Mouse (Mus musculus) heart, postnatal 10 days (tissue): ENCODE results near the gene Taf6l. TPM values are rescaled to one million over a fixed set of nuclear protein-coding genes. Genes with fewer than 3 reads are reported as not detected.
"Not testable (repeated sequence)": the region's sequence is repeated elsewhere in the genome, so short reads cannot be mapped to it uniquely, and the experiment has no call there.

Source experiments
- DNase-seq, 2 experiments: peaks; one replicate each; pipeline ENCODE4 v3.0.0; 2021
- intact Hi-C: fragments of 180-260 bp; cut with DNase I; formaldehyde crosslinking; loops from one replicate; pipeline ENCODE4 v1.15.1; 2025
- microRNA-seq, 2 experiments: library from miRNA; unstranded; fragments of <30 nt; microRNA quantifications; one replicate each; pipeline ENCODE4 v1.2.0; 2022
- total RNA-seq, 2 experiments: library from RNA; stranded (reverse); gene quantifications; 2 replicates each; pipeline ENCODE4 v1.2.3; 2021

Taf6l gene
- total RNA-seq, 2 experiments from 2014 or later = 9.5 to 10.2 TPM

DNA sequence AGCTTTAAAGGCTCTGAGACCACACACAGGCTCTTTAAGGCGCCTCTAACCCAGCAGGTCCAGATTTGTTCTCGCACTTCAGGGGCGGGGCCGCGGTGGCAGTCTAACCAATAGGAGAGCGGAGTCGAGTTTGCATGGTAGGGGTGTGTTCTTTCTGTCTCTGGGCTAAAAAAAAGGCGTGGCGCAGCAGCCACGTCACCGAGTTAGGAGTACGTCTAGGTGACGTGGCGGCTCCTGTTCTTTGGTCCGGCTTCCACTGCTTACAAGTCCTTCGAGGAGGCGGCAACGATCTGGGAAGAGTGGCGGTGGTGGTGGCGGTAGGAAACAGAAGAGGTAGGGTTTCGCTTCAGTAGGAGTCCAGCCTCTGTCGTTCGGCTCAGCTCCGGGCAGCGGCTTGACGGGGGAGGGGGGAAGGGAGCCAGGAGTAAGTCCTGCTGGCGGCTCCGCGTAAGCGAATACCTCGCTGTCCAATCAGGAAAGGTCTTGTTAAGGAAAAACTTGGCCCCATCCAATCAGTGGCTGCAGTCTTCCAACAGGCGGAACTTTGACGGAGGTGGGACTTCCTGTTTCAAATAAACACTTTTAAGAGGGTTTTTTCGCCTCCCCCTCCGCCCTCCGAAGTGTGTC is 44.9 kb downstream of the Taf6l start, which contains the start of gene Stx5a:
TSS of gene Stx5a (plus strand) at position 171 of the 627 bp plus-strand sequence.
- intact Hi-C loops = no loop called here
- DNase-seq = peak; percentile 97

DNA sequence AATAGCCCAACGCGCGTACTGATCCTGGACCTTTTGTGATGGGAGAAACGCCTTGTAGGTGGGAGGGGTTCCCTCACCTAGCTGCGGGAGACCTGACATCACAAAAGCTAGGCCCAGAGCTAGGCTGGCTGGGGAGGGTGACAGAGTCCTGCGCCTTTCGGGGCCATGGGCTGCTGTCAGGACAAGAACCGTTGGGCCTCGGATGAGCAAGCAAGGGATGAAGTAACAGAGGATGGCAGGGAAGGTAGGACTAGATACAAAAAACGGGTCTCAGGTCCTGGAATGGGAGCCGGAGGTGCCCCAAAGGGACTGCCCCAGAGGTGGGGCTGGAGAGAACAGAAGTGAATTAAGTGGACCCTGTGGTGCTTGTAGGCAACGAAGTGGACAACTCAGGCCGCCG is 45.6 kb downstream of the Taf6l start, which contains the start of gene 1700092M07Rik:
TSS of gene 1700092M07Rik (plus strand) at position 116 of the 400 bp plus-strand sequence.
- no peak for DNase-seq
- intact Hi-C loops = no loop called here

- no peak for DNase-seq
- intact Hi-C loops = no loop called here
Observed at GRCm38 (mm10) chr19:8739646-8740045, 46.6 kb downstream of the Taf6l start.

DNA sequence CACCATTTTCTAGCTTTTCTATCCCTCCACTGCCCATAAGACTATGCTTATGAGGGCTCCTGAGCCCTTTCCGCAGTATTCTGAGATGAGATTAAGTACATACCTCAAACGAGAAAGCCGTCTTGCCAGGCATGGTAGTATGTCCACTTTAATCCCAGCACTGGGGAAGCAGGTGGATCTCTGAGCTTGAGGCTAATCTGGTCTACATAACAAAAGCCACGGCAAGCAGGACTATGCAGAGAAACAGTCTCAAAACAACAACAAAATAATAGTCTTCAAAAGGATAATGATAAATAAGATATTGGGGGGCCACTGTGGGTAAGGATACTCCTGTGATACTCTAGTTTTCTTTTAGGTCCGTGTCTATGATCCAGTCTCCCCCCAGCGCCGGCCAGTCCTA is 47.3 kb downstream of the Taf6l start:
- no peak for DNase-seq
- intact Hi-C loops = no loop called here

GRCm38 (mm10) chr19:8736160-8736467 is 50.1 kb downstream of the Taf6l start:
- intact Hi-C loops = no loop called here
- DNase-seq = no peak

GRCm38 (mm10) chr19:8735389-8736159 is 50.6 kb downstream of the Taf6l start, which contains the start of gene Wdr74:
Gene Wdr74, plus strand, starts transcription at chr19:8735827.
- intact Hi-C loops = no loop called here

GRCm38 (mm10) chr19:8734334-8734733 is 51.9 kb downstream of the Taf6l start:
- no peak for DNase-seq
- intact Hi-C loops = no loop called here

More at GRCm38 (mm10) chr19:8735389-8736159, 50.6 kb downstream of the Taf6l start, which contains the start of gene Wdr74:
- peak; percentile 94 to 97 for DNase-seq

DNA sequence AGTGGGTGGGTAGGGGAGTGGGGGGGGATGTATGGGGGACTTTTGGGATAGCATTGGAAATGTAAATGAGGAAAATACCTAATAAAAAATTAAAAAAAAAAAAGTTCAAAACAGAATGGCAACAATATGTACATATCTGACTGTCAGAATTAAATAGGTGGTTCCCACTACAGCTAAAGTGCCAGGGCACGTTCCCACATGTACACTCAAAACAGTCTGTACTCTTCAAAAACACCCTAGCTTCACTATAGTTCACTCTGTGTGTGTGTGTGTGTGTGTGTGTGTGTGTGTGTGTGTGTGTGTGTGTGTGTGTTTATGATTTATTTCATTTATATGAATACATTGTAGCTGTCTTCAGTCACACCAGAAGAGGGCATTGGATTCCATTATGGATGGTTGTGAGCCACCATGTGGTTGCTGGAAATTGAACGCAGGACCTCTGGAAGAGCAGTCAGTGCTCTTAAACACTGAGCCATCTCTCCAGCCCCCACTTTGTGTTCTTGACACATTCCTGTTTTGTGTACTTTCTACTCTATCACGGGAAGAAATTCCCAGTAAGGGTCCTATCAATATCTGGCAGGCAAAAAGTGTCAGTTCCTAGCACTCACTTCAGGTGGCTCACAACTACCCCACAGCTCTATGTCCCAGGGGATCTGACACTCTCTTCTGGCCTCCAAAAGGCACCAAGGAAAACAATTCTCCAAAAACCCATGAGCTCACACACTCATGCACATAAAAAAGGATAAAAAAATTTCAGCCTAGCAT is 57.7 kb downstream of the Taf6l start:
- intact Hi-C loops = not testable (repeated sequence)

GRCm38 (mm10) chr19:8727495-8728114 is 58.6 kb downstream of the Taf6l start:
- intact Hi-C loops = no loop called here
- no peak for DNase-seq

More for the DNA sequence above, 57.7 kb downstream of the Taf6l start:
- not testable (repeated sequence) for DNase-seq

DNA sequence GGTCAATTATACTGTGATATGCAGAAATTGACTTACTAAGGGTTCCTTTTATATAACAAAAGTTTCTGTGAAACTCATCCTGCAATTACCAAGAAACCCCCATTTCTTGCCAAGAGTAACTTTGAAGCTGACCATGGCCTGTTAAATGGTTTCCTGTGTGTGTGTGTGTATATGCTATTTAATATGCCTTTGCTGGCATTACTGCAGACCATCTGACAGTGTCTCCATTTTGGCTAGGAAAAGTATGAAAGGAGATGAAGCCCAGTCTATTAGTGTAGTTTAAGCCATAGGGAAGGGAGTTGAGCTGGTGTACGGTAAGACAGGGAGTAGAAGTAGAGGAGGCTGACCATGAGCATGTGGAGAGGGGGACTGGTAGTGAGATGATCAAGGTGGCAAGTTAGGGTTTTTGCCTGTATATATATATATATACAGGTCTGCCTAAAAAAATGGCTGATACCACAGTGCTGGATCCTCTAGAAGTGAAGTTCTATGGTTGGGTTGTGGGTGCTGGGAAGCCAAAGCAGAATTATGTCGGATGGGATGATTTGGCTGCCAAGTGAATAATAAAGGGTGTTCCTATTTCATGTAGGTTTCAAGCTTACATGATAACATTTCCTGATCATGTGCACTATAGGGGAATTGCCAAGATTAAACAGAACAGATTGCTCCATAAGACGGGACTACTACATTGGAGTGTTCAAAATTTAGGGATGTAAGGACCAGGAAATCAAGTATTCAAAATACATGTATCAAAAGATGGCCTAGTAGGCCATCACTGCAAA is 59.4 kb downstream of the Taf6l start:
- no peak for DNase-seq
- intact Hi-C loops = no loop called here

DNA sequence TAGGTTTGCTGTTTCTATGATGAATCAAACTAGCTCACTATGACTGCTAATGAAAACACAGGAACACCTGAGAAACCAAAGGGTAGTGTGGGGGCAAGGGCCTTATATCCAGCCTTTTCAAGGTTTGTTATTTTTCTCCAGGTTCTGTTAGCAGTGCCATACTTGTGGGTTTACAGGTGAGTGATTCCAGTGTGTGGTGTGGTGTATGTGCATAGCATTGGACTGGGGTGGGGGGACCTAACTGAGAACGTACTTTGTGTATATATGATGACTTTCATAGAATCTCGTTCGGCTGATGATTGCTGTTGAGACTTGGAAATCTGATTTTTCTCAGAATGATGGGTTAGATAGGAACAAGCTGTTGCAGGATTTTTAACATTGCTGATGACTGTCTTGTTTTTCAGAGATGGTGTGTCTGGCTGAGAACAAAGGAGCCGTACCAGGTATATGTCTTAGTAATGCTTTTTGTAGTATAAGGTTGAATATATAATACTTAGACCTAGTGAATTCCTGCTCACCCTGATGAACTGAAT is 61.1 kb downstream of the Taf6l start:
- no peak for DNase-seq

More for the DNA sequence above, 61.1 kb downstream of the Taf6l start:
- intact Hi-C loops = no loop called here

Small RNA genes lying within 50 kb of the gene (microRNA-seq; reads per million reads assigned to microRNA genes)
- gene Mir6992 = 0 reads per million in 2 experiments

Other genes with a start within 250 kb of the Taf6l start
- under 1 TPM in 1 of 2 experiments, not detected in 1; 0.07 TPM for gene Slc22a8, start 195.2 kb downstream of the Taf6l start, total RNA-seq
- not detected for gene Slc22a6, start 168.4 kb downstream of the Taf6l start, total RNA-seq
- not detected for gene Chrm1, start 122.6 kb downstream of the Taf6l start, total RNA-seq
- 10 to 100 TPM; 36.6 to 56.3 TPM for gene Slc3a2, start 63.0 kb downstream of the Taf6l start, total RNA-seq
- 10 to 100 TPM; 24.9 to 27.2 TPM for gene Wdr74, start 50.6 kb downstream of the Taf6l start, total RNA-seq
- gene 1700092M07Rik, start 45.7 kb downstream of the Taf6l start, total RNA-seq = not detected
- gene Stx5a, start 45.0 kb downstream of the Taf6l start, total RNA-seq = 10 to 100 TPM; 43.6 to 44.4 TPM
- 10 to 100 TPM; 61.7 to 67.6 TPM for gene Nxf1, start 29.3 kb downstream of the Taf6l start, total RNA-seq
- gene Tmem223, start 15.4 kb downstream of the Taf6l start, total RNA-seq = 100 to 1,000 TPM; 115 to 133 TPM
- 10 to 100 TPM; 13.9 to 22.5 TPM for gene Tmem179b, start 11.9 kb downstream of the Taf6l start, total RNA-seq
- 10 to 100 TPM; 72.7 to 76.0 TPM for gene Polr2g, start 12.2 kb upstream of the Taf6l start, total RNA-seq
- 1 to 10 TPM; 2.2 to 3.0 TPM for gene Zbtb3, start 16.1 kb upstream of the Taf6l start, total RNA-seq
- 10 to 100 TPM; 14.2 to 17.6 TPM for gene Ttc9c, start 32.9 kb upstream of the Taf6l start, total RNA-seq
- gene Hnrnpul2, start 33.6 kb upstream of the Taf6l start, total RNA-seq = 10 to 100 TPM; 51.0 to 56.3 TPM
- gene AC129217.1, start 43.4 kb upstream of the Taf6l start, total RNA-seq = not detected
- 10 to 100 TPM; 25.8 to 34.7 TPM for gene Bscl2, start 51.0 kb upstream of the Taf6l start, total RNA-seq
- gene Gng3, start 52.8 kb upstream of the Taf6l start, total RNA-seq = not detected
- gene Lrrn4cl, start 64.4 kb upstream of the Taf6l start, total RNA-seq = 1 to 10 TPM; 4.2 to 5.1 TPM
- gene Ubxn1, start 85.1 kb upstream of the Taf6l start, total RNA-seq = 100 to 1,000 TPM; 123 to 126 TPM
- gene Uqcc3, start 94.5 kb upstream of the Taf6l start, total RNA-seq = 10 to 100 TPM; 50.4 to 58.1 TPM
- 1 to 10 TPM; 2.0 to 9.8 TPM for gene Lbhd1, start 97.3 kb upstream of the Taf6l start, total RNA-seq
- gene Gm49403, start 97.5 kb upstream of the Taf6l start, total RNA-seq = not detected
- 10 to 100 TPM; 16.6 to 23.0 TPM for gene 1810009A15Rik, start 102.4 kb upstream of the Taf6l start, total RNA-seq
- gene Gm49416, start 102.5 kb upstream of the Taf6l start, total RNA-seq = 1 to 10 TPM in 1 of 2 experiments, not detected in 1; 6.4 TPM
- gene Ints5, start 106.6 kb upstream of the Taf6l start, total RNA-seq = 10 to 100 TPM; 14.5 to 17.1 TPM
- gene Ganab, start 111.7 kb upstream of the Taf6l start, total RNA-seq = 10 to 100 TPM; 69.3 to 74.5 TPM
- 10 to 100 TPM; 38.7 to 41.8 TPM for gene B3gat3, start 134.0 kb upstream of the Taf6l start, total RNA-seq
- 1 to 10 TPM; 6.5 to 7.1 TPM for gene Rom1, start 142.9 kb upstream of the Taf6l start, total RNA-seq
- 10 to 100 TPM; 16.7 to 18.7 TPM for gene Eml3, start 143.1 kb upstream of the Taf6l start, total RNA-seq
- gene Mta2, start 155.5 kb upstream of the Taf6l start, total RNA-seq = 10 to 100 TPM; 54.4 to 59.5 TPM
- 10 to 100 TPM in 1 of 2 experiments, 1 to 10 TPM in 1; 8.5 to 10.4 TPM for gene Tut1, start 167.4 kb upstream of the Taf6l start, total RNA-seq
- gene Eef1g, start 180.6 kb upstream of the Taf6l start, total RNA-seq = 100 to 1,000 TPM; 283 to 289 TPM
- gene Ahnak, start 202.9 kb upstream of the Taf6l start, total RNA-seq = 100 to 1,000 TPM; 348 to 380 TPM